Mouse (Mus musculus): Measurements from ENCODE around the gene D17H6S53E.

DNA sequence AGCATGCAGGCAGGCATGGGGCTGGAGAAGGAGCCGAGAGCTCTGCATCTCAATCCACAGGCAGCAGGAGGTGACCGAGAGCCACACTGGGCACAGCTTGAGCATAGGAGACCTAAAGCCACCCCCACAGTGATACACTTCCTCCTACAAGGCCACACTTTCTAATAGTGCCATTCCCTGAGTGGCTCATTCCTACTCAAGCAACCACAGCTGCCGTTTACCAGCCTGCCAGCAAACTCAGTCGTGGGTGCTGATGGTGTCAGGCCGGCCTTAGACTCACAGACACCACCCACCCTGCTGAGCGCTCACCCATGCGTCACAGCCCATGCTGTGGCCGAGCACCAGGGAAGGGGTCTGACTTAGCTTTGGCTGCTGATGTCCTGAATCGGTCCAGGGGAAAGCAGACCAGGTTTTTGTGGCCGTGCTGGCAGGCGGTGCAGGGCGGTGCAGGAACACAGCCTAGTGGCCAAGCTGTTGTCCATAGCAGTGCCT is 29.0 kb upstream of the D17H6S53E start:
- TF ChIP-seq EP300 (optimal IDR thresholded peaks at IDR 0.05): no peak
- no peak for TF ChIP-seq CTCF (IDR thresholded peaks at IDR 0.05; ENCODE audit: low read depth)

Measured in stomach, postnatal 0 days (tissue).